Mouse (Mus musculus) CD4-positive, CD25-positive, alpha-beta regulatory T cell, adult 4 months (primary cell): ENCODE results near the gene Rhov. TPM values are rescaled to one million over a fixed set of nuclear protein-coding genes. Genes with fewer than 3 reads are reported as not detected.
A peak's percentile ranks its signal among the peaks of the same experiment; 100 is the strongest.

ENCODE experiments used
- ATAC-seq: one replicate; pipeline ENCODE4 v1.8.0; 2017
- polyA plus RNA-seq, 2 experiments: library from polyadenylated mRNA; unstranded; fragments of 100-300 nt; shearing (Covaris generic); gene quantifications; one replicate each; pipeline ENCODE4 v1.2.1; 2017

Rhov gene
- polyA plus RNA-seq: not detected

DNA sequence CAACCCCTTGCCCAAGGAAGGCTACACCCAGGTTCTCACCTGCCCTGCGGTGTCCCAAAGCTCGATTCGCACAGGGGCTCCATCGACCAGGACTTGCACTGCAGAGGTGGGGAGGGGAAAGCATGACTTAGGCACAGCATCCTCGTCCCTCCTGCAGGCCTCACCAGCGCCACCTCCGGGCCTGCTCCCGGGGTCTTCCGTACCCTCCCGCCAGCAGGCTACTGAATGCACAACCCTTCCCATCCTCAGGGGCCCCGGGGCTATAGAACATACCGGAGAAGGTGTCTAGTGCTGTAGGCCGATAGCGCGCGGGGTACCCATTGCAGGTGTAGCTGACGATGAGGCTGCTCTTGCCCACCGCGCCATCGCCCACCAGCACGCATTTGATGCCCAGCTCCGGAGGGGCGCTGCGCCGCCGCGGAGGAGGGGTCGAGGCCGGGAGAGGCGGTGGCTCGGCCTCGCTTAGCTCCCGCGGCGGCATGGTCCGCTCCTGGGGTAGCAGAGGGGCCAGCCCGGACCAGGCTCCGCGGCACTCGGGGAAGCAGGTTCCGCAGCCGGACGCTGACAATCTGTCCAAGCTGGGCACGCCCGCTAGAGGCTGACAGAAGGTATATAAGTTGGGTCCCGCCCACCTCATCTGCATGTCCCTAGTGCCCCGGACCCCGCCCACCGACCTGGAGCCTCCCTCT is at the start of gene Rhov:
TSS of gene Rhov (minus strand) at position 630 of the 689 bp plus-strand sequence.
- peak; percentile 79 for ATAC-seq

DNA sequence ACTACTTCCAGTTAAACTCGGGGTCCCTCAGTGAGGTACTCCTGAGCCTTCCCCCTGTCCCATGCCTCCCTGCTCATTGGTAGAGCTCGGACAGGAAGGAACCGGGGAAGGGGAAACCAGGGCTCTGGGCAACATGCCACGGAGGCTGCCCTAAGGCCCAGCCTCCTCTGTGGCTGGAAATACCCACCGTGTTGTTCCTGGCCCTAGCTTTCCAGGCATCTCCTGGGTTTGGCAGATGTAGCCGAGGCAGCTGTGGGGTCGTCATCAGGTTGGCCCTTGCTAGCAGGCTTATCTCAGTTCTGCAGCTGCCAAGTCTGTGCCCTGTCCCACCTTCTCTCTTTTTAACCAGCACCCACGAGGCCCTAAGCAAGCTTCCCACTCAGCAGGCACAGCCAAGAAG is 49.5 kb upstream of the Rhov start:
- no peak for ATAC-seq

- ATAC-seq: no peak
Observed at GRCm38 (mm10) chr2:119318043-119318710, 47.1 kb upstream of the Rhov start.

GRCm38 (mm10) chr2:119314742-119315310 is 43.8 kb upstream of the Rhov start:
- no peak for ATAC-seq

GRCm38 (mm10) chr2:119313780-119314479 is 42.9 kb upstream of the Rhov start:
- no peak for ATAC-seq

DNA sequence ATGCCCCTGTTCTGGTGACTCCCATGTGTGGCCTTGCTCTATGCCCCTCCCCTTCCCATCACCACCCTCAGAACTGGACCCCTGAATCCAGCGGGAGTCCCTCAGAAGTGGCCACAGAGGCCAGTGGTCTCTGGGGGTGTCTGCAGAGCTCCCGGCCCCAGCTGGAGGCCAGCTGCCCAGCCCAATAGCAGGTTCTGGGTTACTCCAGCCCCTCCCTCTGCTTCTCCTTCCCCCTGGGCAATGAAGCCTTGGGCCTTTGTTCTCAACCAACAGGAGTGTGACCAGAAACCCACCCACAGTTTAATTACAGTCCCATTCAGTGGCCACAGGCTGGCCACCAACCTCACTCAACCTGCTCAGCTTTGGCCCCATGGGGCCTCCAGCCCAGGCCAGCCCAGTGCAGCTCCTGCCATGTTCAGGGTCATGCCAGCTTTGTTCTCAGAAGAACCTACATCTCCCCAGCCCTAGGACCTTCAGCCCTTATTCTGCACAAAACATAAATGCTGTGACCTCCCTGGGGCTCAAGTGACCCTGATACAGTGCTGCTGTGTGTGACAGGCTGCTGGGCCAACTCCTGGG is 41.4 kb upstream of the Rhov start:
- ATAC-seq: no peak

DNA sequence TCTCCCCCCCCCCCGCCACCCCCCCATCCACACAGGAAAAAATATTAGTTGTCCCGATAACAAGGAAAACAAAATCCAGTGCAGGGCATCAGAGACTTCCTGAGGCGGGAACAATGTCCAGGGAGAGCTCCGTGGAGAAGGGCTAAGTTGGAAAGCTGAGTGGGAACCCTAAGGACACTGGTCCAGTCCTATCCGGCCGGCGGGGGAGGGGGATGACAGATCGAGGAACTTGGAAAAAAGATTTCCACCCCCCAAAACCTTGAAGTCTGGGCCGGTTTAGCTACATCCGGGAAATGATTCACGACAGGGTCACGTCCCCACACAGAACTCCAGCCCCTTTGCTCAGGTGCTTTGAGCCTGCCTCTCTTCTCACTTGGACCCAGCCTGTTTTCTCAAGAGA is 40.5 kb upstream of the Rhov start:
- ATAC-seq: no peak

GRCm38 (mm10) chr2:119304798-119305208 is 33.7 kb upstream of the Rhov start:
- no peak for ATAC-seq

- no peak for ATAC-seq
Observed at GRCm38 (mm10) chr2:119304391-119304790, 33.3 kb upstream of the Rhov start.

DNA sequence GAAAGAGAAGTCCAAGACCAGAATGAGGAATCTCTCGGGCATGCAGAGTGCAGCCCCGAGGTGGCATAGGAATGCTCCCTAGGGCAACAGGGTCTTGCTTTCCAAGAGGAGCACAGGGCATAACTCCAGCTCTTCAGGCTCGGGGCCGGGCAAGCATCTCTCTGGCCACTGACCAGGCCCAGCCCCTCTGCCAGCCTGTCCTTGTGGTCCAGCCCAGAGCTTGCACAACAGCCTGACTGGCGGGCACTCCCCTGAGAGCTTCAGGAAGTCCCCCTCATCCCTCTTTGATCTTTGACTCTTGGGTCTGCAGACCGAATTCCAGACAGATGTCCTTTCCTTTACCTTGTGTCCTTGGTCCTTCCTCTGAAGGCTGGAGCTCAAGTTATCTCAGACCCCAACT is 31.8 kb upstream of the Rhov start:
- ATAC-seq: no peak

GRCm38 (mm10) chr2:119300819-119301493 is 29.9 kb upstream of the Rhov start:
- ATAC-seq: peak; percentile 55

- ATAC-seq: peak; percentile 87
Observed at GRCm38 (mm10) chr2:119299981-119300818, 29.1 kb upstream of the Rhov start.

DNA sequence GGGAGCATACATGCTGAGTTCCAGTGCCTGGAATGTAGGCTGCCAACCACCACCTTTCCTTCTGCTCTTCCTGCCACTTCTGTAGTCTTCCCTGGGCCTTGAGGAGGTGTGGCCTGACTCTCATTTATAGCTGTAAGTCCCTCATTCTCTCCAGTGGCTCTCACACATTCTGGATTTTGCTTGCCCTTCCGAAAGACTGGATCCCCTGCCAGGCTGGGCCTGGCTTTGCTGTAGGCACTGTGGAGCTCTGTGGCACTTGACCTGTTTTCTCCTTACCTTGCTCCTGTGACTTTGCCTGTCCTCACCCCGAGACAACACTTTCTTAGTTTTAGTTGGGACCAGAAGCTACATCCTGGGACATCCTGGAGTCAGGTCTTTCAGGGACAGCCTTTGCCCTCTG is 27.8 kb upstream of the Rhov start:
- no peak for ATAC-seq

DNA sequence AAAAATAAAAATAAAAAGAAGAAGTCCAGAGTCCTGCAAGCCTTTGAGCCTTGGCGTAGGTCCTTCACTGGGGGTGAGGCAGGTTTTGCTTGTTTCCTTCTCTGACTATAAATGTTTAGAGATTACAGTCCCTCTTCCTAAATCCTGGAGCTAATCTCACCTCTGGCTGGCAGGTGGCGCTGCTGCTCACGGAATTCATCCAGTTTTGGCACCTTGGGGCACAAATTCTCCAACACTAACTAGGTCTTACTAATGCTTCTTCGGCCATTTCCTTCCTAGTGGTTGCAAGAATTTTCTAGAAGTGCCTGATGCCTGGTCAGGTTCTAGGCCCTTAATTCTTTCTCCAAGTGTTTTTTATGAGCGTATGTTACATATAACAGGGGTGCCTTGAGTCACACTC is 27.3 kb upstream of the Rhov start:
- ATAC-seq: no peak

GRCm38 (mm10) chr2:119297506-119297905 is 26.4 kb upstream of the Rhov start:
- ATAC-seq: no peak

DNA sequence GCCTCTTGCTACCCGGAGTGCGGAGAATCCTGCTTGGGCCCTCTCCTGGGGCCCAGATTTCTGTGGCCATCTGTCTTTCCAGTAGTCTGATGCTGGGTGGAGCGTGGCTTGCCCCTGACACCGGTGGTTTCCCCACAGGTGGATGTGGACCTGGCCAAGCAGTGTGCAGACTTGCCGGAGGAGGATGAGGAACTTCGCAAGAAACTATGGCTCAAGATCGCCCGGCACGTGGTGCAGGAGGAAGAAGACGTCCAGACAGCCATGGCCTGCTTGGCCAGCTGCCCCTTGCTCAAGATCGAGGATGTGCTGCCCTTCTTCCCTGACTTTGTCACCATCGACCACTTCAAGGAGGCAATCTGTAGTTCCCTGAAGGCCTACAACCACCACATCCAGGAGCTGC is 25.7 kb upstream of the Rhov start:
- ATAC-seq: no peak

DNA sequence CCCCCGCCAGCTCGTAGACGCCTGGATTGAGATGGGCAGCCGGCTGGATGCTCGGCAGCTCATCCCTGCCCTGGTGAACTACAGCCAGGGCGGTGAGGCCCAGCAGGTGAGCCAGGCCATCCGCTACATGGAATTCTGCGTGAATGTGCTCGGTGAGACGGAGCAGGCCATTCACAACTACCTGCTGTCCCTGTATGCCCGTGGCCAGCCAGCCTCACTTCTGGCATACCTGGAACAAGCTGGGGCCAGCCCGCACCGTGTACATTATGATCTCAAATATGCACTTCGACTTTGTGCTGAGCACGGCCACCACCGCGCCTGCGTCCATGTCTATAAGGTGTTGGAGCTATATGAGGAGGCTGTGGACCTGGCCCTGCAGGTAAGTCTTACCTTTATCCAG is 23.3 kb upstream of the Rhov start:
- ATAC-seq: no peak

GRCm38 (mm10) chr2:119293776-119294390 is 22.8 kb upstream of the Rhov start:
- ATAC-seq: no peak

GRCm38 (mm10) chr2:119293311-119293710 is 22.2 kb upstream of the Rhov start:
- no peak for ATAC-seq

GRCm38 (mm10) chr2:119292852-119293251 is 21.8 kb upstream of the Rhov start:
- ATAC-seq: no peak

DNA sequence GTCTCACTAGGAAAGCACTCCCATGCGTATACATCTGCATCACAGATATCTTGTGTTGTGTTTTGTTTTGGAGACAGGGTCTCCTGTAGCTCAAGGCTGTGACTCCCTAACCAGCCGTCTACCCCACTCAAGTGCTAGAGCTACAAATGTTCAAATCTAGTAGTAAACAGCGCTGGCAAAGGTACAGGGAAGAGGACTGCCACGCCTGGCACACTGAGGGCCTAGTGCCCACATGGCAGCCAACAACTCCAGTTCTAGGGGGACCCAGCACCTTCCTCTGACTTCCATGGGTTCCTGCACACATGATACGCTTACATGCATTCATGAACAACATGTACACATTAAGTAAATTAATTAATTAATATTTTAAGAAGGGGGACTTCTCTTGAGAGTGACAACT is 21.2 kb upstream of the Rhov start:
- ATAC-seq: no peak
